Mouse (Mus musculus): Measurements from ENCODE around the gene Agmat.

The Agmat gene

GRCm38 (mm10) chr4:141746578-141747346 is at the start of gene Agmat:
Agmat (plus strand) TSS chr4:141746672.
- no peak for DNase-seq (ENCODE audit: low read depth)

GRCm38 (mm10) chr4:141704625-141705024 is 41.8 kb upstream of the Agmat start:
- no peak for DNase-seq (ENCODE audit: low read depth)

GRCm38 (mm10) chr4:141705331-141705730 is 41.1 kb upstream of the Agmat start:
- peak; percentile 5 for DNase-seq (ENCODE audit: low read depth)

- no peak for DNase-seq (ENCODE audit: low read depth)
These were observed 38.5 kb upstream of the Agmat start for GRCm38 (mm10) chr4:141708005-141708404.

- peak; percentile 77 for DNase-seq (ENCODE audit: low read depth)
These were observed 37.5 kb upstream of the Agmat start for GRCm38 (mm10) chr4:141708971-141709370.

- DNase-seq (ENCODE audit: low read depth) = no peak
These were observed 35.2 kb upstream of the Agmat start for GRCm38 (mm10) chr4:141711250-141711649.

GRCm38 (mm10) chr4:141713598-141714142 is 32.8 kb upstream of the Agmat start:
- no peak for DNase-seq (ENCODE audit: low read depth)

- no peak for DNase-seq (ENCODE audit: low read depth)
These were observed 31.4 kb upstream of the Agmat start for GRCm38 (mm10) chr4:141715027-141715426.

GRCm38 (mm10) chr4:141717633-141718032 is 28.8 kb upstream of the Agmat start:
- DNase-seq (ENCODE audit: low read depth) = no peak

GRCm38 (mm10) chr4:141719304-141719703 is 27.2 kb upstream of the Agmat start:
- no peak for DNase-seq (ENCODE audit: low read depth)

GRCm38 (mm10) chr4:141720761-141721523 is 25.5 kb upstream of the Agmat start:
- no peak for DNase-seq (ENCODE audit: low read depth)

GRCm38 (mm10) chr4:141721961-141722360 is 24.5 kb upstream of the Agmat start:
- DNase-seq (ENCODE audit: low read depth) = peak; percentile 55

- DNase-seq (ENCODE audit: low read depth) = peak; percentile 95
These were observed 23.5 kb upstream of the Agmat start, which contains the start of gene Ddi2 for GRCm38 (mm10) chr4:141722731-141723672. Ddi2 (minus strand) TSS chr4:141723419.

GRCm38 (mm10) chr4:141723673-141724068 is 22.8 kb upstream of the Agmat start:
- DNase-seq (ENCODE audit: low read depth) = peak; percentile 37

GRCm38 (mm10) chr4:141724594-141724993 is 21.9 kb upstream of the Agmat start:
- DNase-seq (ENCODE audit: low read depth) = no peak

- DNase-seq (ENCODE audit: low read depth) = no peak
These were observed 21.2 kb upstream of the Agmat start for GRCm38 (mm10) chr4:141725277-141725676.

- DNase-seq (ENCODE audit: low read depth) = no peak
These were observed 20.7 kb upstream of the Agmat start for GRCm38 (mm10) chr4:141725738-141726137.

GRCm38 (mm10) chr4:141729266-141729665 is 17.2 kb upstream of the Agmat start:
- no peak for DNase-seq (ENCODE audit: low read depth)

- no peak for DNase-seq (ENCODE audit: low read depth)
These were observed 16.1 kb upstream of the Agmat start for GRCm38 (mm10) chr4:141730401-141730800.

- no peak for DNase-seq (ENCODE audit: low read depth)
These were observed 14.7 kb upstream of the Agmat start for GRCm38 (mm10) chr4:141731766-141732165.

GRCm38 (mm10) chr4:141734446-141735205 is 11.8 kb upstream of the Agmat start:
- peak; percentile 86 for DNase-seq (ENCODE audit: low read depth)

Data from NIH3T3 (cell line).